Mouse (Mus musculus) stomach, postnatal 0 days (tissue): Measurements from ENCODE around the gene Slc25a19.

Source experiments
- CTCF ChIP-seq: IDR thresholded peaks from 2 replicates; pipeline ENCODE4 v1.5.1; 2016; ENCODE audit warnings: antibody characterized with exemption, low read depth, mild to moderate bottlenecking, moderate library complexity
- EP300 ChIP-seq: optimal IDR thresholded peaks from 2 replicates; pipeline ENCODE3; 2016; ENCODE audit warnings: antibody characterized with exemption

DNA sequence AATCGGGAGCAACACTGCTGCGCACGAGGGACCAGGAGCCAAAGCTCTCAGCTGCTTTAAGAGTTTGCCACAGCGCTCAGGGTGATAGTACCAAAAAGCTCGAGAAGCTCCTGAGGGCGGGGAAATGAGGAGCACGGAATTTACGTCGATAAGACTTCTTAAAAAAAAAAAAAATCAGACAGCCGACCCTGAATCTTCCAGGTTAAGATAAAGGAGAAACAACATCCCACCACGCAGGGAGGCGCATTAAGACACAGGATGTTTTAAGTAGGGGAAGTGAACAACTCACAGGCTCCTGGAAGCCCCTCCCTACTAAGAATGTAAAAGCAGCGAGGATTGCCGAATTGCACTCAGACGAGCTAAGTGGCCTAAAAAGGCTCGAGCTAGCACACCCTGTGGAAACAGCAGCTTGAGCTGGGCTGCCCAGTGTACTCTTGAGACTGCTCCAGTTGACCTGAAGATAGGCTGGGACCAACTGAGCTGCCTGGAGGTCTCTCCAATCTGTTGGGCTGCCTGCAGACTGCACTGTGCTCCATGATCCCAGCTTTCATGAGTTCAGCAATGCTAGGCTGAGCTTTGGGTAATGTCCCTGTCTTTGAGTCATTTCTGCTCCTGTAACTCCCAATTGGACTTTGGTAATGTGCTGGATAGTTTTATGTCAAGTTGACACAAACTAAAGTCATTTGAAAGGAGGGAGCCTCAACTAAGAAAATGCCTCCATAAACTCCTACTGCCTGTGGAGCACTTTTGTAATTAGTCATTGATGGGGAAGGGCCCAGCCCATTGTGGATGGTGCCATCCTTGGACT is 14.8 kb downstream of the Slc25a19 start:
- no peak for TF ChIP-seq CTCF
- TF ChIP-seq EP300 = no peak
